Mouse (Mus musculus): Measurements from ENCODE around the gene M6pr.

DNA sequence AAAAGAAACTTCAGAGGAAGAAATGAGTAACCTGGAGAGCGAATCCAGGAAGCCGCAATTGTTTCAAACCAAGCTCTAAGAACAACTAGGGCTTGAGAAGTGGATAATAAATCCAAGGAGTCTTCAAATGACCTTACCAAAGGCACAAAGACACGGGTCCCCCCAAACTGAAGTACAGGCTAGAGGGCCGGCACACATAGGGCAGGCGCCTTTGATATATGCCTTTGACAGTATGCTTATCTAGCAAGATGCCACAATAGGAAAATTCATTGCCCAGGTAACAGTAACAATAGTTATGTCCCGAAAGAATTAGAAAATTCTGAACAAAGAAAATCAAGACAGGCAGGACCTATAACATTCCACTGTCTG is 400 bp upstream of the M6pr start:
- TF ChIP-seq CTCF (IDR thresholded peaks at IDR 0.05; ENCODE audit: control insufficient read depth, insufficient read depth, insufficient read length) (no peak), MYOD1 (IDR thresholded peaks at IDR 0.05; ENCODE audit: control insufficient read depth, insufficient read length, low read depth) (no peak), FOSL1 (IDR thresholded peaks at IDR 0.05; ENCODE audit: insufficient read depth, low read length, poor library complexity, severe bottlenecking) (no peak), USF1 (IDR thresholded peaks at IDR 0.05; ENCODE audit: low read depth) (no peak)

All from C2C12 (cell line).